Mouse (Mus musculus) lung, adult 2 months (tissue): ENCODE results near the gene Gm9887. TPM values are rescaled to one million over a fixed set of nuclear protein-coding genes. Genes with fewer than 3 reads are reported as not detected.

Experiments used
- DNase-seq: peaks from one replicate; pipeline ENCODE4 v3.0.0; 2022
- H3K4me1 ChIP-seq: fragments of 200-500 bp; 2 replicates; pipeline ENCODE4 v1.6.1; 2011; ENCODE audit warnings: low read length; ENCODE audit not compliant: control insufficient read depth, insufficient read depth
- H3K4me3 ChIP-seq: fragments of 200-500 bp; replicated peaks from 2 replicates; pipeline ENCODE3; 2011; ENCODE audit warnings: low read depth, mild to moderate bottlenecking, control low read depth, low read length; ENCODE audit errors: extremely low read depth
- CTCF ChIP-seq: fragments of 200-500 bp; IDR thresholded peaks from 2 replicates; pipeline ENCODE4 v1.5.1; 2011; ENCODE audit warnings: mild to moderate bottlenecking, low read length, control low read depth; ENCODE audit not compliant: insufficient read depth
- POLR2A ChIP-seq: fragments of 200-500 bp; IDR thresholded peaks from 2 replicates; pipeline ENCODE4 v1.6.1; 2011; ENCODE audit warnings: low read depth, mild to moderate bottlenecking, control low read depth, low read length, borderline replicate concordance; ENCODE audit errors: extremely low read depth
- WGBS: fragments of 180-500 bp; shearing (Covaris S2); methylation state at CpG from one replicate; pipeline ENCODE4 v1.1.7; 2018; 5-methylcytosine and 5-hydroxymethylcytosine counted together
- polyA plus RNA-seq: library from polyadenylated mRNA; depleted of rRNA; stranded (reverse); fragments of >200 nt; gene quantifications from 2 replicates; pipeline ENCODE4 v1.2.3, GENCODE M21; 2012

Gm9887 gene
- polyA plus RNA-seq, 1 experiment, result 2.3 TPM

DNA sequence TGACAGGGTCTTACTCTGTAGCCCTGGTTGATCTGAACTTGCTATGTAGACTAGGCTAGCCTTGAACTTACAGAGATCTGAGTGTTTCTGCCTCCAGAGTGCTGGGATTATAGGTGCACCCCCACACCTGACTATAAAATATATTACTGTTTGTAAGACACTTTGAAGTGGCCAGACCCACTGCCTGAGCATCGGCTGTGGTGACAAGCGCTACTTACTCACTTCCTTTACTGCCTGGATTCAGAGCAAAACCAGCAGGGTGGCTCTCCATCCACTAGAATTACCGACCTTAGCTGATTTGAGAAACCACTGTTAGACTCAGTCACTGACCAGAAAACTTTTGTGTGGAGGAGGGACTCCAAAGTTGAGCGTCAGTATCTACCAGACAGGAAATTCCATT lies 39.7 kb upstream of the Gm9887 start:
- TF ChIP-seq CTCF (no peak), POLR2A (no peak)
- Histone ChIP-seq H3K4me3 (no peak overlapping the region), H3K4me1 (peaks cover 3% of the 10 kb centered on the region)
- no peak for DNase-seq
- 55% methylated on average over 4 of the region's 4 CpGs for WGBS

DNA sequence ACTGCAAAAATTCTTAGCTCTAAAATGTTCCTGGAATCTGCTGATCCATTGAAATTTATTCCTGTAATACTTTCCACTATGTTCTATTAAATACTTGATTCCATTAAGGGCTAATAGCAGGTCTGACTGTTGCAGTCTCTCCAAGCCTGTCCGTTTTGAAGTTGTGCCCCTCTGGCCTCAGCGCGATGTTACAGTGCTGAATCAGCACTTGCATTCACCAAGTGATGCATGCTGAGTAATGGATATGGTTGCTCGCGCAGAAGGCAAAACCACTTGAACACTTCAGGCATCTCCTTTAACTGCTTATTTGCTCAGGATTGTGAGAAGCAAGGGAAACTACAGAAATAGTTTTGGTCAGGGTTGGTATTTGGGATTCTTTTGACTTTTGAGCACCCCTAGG lies 38.5 kb upstream of the Gm9887 start:
- no peak overlapping the region for H3K4me3 ChIP-seq
- no peak for DNase-seq
- TF ChIP-seq CTCF (no peak), POLR2A (no peak)
- WGBS, result 48% methylated on average over 5 of the region's 5 CpGs
- H3K4me1 ChIP-seq, result peaks cover 3% of the 10 kb centered on the region

DNA sequence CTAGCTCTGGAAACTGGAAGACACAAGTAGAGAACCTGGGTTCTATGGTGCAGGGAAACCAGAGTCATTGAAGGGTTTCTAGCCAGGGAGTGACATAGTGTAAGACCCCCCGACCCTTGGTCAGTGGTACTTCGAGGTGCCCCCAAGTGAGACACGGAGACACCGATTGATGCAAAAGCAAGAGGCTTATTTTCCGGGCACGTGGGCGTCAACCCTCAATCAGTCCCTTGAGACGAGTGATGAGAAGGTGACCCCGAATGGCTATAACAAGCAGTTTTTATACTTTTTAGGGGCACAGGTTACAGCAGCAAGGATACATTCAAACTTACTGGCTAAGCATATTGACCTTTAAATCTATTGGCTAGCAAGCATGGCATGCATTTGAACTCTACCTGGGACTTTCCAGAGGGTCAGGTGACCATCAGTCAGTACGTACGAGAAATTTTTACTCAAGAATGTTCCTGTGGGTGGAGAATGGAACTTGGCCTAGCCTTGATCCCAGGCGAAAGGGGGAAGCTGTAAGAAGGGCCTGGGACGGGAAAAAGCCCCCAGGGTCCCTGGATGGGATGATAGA lies 30.4 kb upstream of the Gm9887 start:
- 88% methylated on average over 13 of the region's 13 CpGs for WGBS
- Histone ChIP-seq H3K4me1 (peaks cover 8% of the 10 kb centered on the region; the same call in 1 of the 2 replicates), H3K4me3 (no peak overlapping the region)
- TF ChIP-seq CTCF, result no peak
- no peak for TF ChIP-seq POLR2A
- no peak for DNase-seq

DNA sequence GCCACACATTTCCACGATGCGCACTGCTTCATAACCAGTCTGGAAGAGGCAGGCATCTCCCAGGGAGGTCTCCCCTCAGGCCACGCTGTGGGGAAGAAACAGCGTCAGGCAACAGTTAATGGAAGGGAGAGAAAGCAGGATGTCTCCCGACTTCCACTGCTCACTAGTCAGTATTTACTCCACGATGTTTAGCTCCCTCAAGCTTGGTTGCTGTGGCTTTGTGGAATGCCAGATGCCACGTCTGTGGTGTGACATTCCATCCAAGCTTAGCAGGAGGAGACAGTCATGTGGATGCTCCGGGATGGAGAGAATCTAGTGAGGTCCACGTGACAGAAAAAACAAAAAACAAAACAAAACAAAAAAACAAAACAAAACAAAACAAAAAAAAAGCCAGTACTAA lies 29.8 kb upstream of the Gm9887 start:
- 62% methylated on average over 9 of the region's 9 CpGs for WGBS
- DNase-seq, result no peak
- TF ChIP-seq POLR2A, result no peak
- no peak for TF ChIP-seq CTCF
- Histone ChIP-seq H3K4me1 (peaks cover 8% of the 10 kb centered on the region; the same call in 1 of the 2 replicates), H3K4me3 (no peak overlapping the region)

DNA sequence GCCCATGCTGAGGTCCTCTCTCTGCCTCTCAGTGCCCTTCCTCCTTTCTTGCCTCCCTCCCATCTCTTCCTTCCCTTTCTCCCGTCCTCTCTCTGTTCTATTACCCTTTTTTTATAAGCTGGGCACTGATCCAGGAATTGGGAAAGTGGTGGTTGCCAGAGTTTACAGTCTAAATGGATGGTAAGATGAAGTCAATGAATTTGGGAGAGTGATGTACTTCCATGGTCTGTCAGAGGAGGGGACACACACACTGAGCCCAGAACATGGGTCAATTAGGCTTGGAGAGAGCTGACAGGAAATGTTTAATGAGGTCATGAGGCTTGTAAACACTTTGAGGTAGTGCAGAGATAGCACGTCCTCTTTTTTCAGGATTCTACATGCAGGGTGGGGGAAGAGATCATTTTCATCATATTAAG lies 28.6 kb upstream of the Gm9887 start:
- no peak for DNase-seq
- no peak for TF ChIP-seq POLR2A
- TF ChIP-seq CTCF, result no peak
- WGBS, result 6% methylated on average over 2 of the region's 2 CpGs
- H3K4me1 ChIP-seq, result peaks cover 8% of the 10 kb centered on the region; the same call in 1 of the 2 replicates
- H3K4me3 ChIP-seq, result no peak overlapping the region

DNA sequence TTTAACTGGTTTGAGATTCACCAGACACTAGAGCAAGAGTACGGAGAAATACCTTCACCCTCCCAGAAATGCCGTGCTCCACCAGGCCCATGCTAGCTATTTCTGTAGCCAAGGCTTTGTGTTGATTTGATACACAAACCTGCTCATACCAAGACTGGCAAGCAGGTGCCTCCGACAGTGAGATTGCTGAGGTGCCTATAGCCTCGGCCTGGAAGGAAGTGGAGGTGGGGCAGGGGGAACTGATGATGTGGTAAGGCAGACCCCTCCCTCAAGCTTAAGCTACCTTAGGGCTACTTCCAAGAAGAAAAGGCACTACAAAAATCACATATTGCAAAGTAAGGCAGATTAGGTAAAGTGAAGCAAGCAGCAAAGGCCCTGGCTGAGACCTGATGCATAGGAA lies 28.1 kb upstream of the Gm9887 start:
- WGBS, result 82% methylated on average over 4 of the region's 4 CpGs

DNA sequence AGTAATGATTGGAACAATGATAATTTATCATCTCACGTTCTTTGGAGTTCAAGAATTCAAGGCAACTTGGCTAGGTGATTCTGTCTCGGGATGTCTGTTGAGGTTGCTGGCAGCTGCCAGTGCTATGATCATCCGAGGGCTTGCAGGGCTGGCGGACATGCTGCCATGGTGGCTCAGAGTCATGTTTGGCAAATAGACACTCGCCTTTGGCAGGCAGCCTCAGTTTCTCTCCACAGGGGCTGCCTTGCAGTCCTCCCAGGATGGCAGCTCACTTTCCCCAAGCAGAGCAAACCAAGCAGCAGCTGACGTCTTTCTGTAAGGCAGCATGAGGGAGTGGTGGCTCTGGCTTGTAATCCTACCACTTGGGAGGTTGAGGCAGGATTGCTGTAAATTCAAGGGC lies 22.2 kb upstream of the Gm9887 start:
- no peak for TF ChIP-seq CTCF
- no peak for TF ChIP-seq POLR2A
- WGBS, result 84% methylated on average over 6 of the region's 6 CpGs
- DNase-seq, result no peak
- Histone ChIP-seq H3K4me3 (no peak overlapping the region), H3K4me1 (no peaks in the 10 kb centered on the region; the same call in 1 of the 2 replicates)

More for the DNA sequence above, 28.1 kb upstream of the Gm9887 start:
- TF ChIP-seq CTCF (no peak), POLR2A (no peak)
- Histone ChIP-seq H3K4me1 (peaks cover 8% of the 10 kb centered on the region; the same call in 1 of the 2 replicates), H3K4me3 (no peak overlapping the region)
- DNase-seq, result no peak

DNA sequence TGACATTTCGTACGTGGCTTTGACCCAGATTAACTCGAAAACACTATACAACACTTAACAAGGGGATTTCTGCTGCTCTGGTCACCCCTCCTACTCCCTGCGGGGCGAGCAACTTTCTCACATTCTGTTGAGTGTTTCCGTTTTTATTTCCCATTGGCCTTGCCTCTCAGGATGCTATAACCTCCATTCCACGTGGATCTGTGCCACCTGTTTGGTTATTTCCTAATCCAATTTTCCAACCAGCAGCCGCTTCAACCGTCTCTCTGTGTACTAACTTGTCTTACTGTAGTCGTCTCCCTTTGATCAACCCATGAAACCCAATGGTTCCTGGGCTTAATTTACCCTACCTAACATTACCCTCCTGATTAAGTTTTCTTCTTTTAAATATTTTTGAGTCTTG lies 20.8 kb upstream of the Gm9887 start:
- no peak for TF ChIP-seq CTCF
- TF ChIP-seq POLR2A, result no peak
- WGBS, result 71% methylated on average over 10 of the region's 10 CpGs
- no peak overlapping the region for H3K4me3 ChIP-seq
- no peak for DNase-seq
- no peaks in the 10 kb centered on the region; the same call in 1 of the 2 replicates for H3K4me1 ChIP-seq

DNA sequence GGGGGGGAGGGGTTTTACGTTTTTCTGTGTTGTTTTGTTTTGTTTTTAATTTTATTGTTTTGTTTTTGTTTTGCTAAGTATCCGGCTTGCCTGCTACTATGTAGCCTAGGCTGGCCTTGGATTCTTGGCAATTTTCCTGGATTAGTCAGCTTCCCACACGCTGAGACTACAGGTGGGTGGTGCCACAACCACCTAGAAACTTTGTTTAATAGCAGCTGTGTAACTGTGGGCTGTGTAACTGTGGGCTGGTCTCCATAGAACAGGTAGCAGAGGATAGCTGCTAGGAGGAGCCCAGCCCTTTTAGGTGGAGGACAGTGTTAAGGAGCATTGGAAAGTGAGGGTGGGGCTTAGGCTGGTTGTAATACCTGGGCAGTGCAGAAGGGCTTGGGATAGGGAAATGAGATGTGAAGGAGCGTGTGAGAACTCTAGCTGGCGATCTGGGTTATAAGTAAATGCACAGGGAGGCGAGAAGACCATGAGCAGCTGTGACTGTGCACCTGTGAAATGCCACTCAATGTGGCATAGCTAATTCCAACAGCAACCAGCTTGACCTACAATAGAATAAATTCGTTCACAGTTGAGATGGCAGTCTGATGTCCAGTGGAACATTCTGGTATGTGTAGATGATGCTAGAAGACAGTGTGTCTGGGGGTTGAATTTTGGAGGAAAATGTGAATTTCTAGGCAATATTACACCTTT lies 17.9 kb upstream of the Gm9887 start:
- H3K4me1 ChIP-seq, result no peaks in the 10 kb centered on the region; the same call in 1 of the 2 replicates
- no peak for DNase-seq
- no peak for TF ChIP-seq POLR2A
- TF ChIP-seq CTCF, result no peak
- 65% methylated on average over 7 of the region's 7 CpGs for WGBS
- H3K4me3 ChIP-seq, result no peak overlapping the region

DNA sequence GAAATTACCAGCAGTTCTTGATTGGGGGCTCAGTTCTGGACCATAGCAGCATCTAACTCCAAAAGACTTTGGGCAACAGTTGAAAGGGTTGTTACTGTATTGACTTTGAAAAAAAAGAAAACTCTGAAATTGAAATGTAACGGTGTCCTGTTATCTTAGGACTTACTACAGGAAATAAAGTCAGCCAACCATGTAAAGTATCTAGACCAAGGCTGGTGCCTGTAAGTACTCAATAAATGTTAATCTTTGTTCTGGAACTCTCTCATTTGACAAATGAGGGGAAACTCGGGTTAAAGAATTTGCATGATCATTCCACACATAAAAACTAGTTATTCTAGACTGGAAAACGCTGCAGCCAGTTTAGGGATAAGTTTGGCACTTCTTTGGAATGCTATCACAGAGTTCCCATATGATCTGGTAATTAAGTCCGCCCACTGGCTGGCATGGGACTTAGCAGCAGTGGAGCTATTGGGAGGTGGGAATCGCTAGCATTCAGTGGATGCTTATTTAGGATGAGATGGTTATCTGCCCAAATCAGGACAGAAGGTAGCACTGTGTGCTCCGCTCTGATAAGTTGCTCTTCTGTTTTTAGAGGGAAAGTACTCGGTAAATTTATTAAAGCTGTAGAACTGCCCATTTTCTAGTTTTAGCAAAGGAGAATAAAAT lies 17.1 kb upstream of the Gm9887 start:
- WGBS, result 57% methylated on average over 7 of the region's 7 CpGs
- Histone ChIP-seq H3K4me3 (no peak overlapping the region), H3K4me1 (no peaks in the 10 kb centered on the region; the same call in 1 of the 2 replicates)

More for the DNA sequence above, 17.1 kb upstream of the Gm9887 start:
- DNase-seq, result no peak
- TF ChIP-seq CTCF (no peak), POLR2A (no peak)
